Mouse (Mus musculus) lung, adult 2 months (tissue): ENCODE data around the gene Rbm4.
"Not testable (repeated sequence)": the region's sequence is repeated elsewhere in the genome, so short reads cannot be mapped to it uniquely, and the experiment has no call there.

Experiments
- CTCF ChIP-seq: fragments of 200-500 bp; IDR thresholded peaks from 2 replicates; pipeline ENCODE4 v1.5.1; 2011; ENCODE audit warnings: mild to moderate bottlenecking, low read length, control low read depth; ENCODE audit not compliant: insufficient read depth
- POLR2A ChIP-seq: fragments of 200-500 bp; IDR thresholded peaks from 2 replicates; pipeline ENCODE4 v1.6.1; 2011; ENCODE audit warnings: low read depth, mild to moderate bottlenecking, control low read depth, low read length, borderline replicate concordance; ENCODE audit errors: extremely low read depth

DNA sequence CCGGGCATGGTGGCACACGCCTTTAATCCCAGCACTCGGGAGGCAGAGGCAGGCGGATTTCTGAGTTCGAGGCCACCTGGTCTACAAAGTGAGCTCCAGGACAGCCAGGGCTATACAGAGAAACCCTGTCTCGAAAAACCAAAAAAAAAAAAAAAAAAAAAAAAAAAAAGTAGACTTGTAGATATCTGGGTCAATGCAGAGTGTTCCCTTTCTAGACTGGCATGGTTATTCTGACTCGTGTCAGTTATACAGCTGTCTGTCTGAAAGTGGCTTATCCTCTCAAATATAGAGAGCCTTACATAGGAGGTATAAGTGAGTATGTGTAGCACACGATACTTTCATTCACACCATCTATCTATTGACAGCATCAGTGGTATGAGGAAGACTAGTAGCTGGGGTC, 33.2 kb downstream of the Rbm4 start:
- not testable (repeated sequence) for TF ChIP-seq POLR2A, CTCF
